Mouse (Mus musculus) intestine, postnatal 0 days (tissue): ENCODE results near the gene Orai1. TPM values are rescaled to one million over a fixed set of nuclear protein-coding genes. Genes with fewer than 3 reads are reported as not detected.
A peak's percentile ranks its signal among the peaks of the same experiment; 100 is the strongest.

Experiments used
- ATAC-seq: fragments of 200-750 bp; cut with Nextera tagmentation; 2 replicates; pipeline ENCODE4 v1.8.0; 2017; ENCODE audit warnings: mild to moderate bottlenecking, moderate TSS enrichment, moderate library complexity
- H3K27ac ChIP-seq: fragments of 300-500 bp; sonication (generic); 2 replicates; pipeline ENCODE4 v1.5.1; 2014; ENCODE audit warnings: mild to moderate bottlenecking, low read depth, low read length, moderate library complexity
- H3K27me3 ChIP-seq: fragments of 300-500 bp; sonication (generic); replicated peaks from 2 replicates; pipeline ENCODE4 v1.6.1; 2014; ENCODE audit warnings: low read length, mixed read lengths; ENCODE audit not compliant: control insufficient read depth, insufficient read depth
- H3K36me3 ChIP-seq: fragments of 300-500 bp; sonication (generic); 2 replicates; pipeline ENCODE4 v1.6.1; 2014; ENCODE audit warnings: mild to moderate bottlenecking, moderate library complexity; ENCODE audit not compliant: control insufficient read depth, insufficient read depth
- H3K4me1 ChIP-seq: fragments of 300-500 bp; sonication (generic); replicated peaks from 2 replicates; pipeline ENCODE4 v1.6.1; 2014; ENCODE audit warnings: antibody characterized with exemption, low read length, mixed read lengths; ENCODE audit not compliant: control insufficient read depth, insufficient read depth
- H3K4me2 ChIP-seq: fragments of 300-500 bp; sonication (generic); replicated peaks from 2 replicates; pipeline ENCODE4 v1.6.1; 2014; ENCODE audit warnings: low read depth, mild to moderate bottlenecking, moderate library complexity
- H3K4me3 ChIP-seq: fragments of 300-500 bp; sonication (generic); 2 replicates; pipeline ENCODE4 v1.5.1; 2014; ENCODE audit warnings: low read depth, low read length
- H3K9ac ChIP-seq: fragments of 300-500 bp; sonication (generic); 2 replicates; pipeline ENCODE4 v1.6.1; 2014; ENCODE audit warnings: mild to moderate bottlenecking, low read depth, low read length
- H3K9me3 ChIP-seq: fragments of 300-500 bp; sonication (generic); 2 replicates; pipeline ENCODE4 v1.6.1; 2016; ENCODE audit warnings: mixed run types; ENCODE audit not compliant: control insufficient read depth
- CTCF ChIP-seq: sonication (generic); IDR thresholded peaks from 2 replicates; pipeline ENCODE4 v1.5.1; 2016; ENCODE audit warnings: low read depth, mild to moderate bottlenecking, control low read depth, antibody characterized with exemption, moderate library complexity
- WGBS: fragments of 180-500 bp; shearing (Covaris S2); extraction: QIAGEN DNeasy Blood & Tissue Kit; methylation state at CpG from one replicate; pipeline ENCODE4 v1.1.7; 2014; 5-methylcytosine and 5-hydroxymethylcytosine counted together
- polyA plus RNA-seq: library from polyadenylated mRNA; unstranded; fragments of >200 nt; fragmentation: Nextera tagmentation; extraction: Ambion mirVana; gene quantifications from 2 replicates; pipeline ENCODE4 v1.2.1, GENCODE M21; 2015

Orai1 gene
- polyA plus RNA-seq, 1 experiment from 2014 or later: 36.8 TPM

DNA sequence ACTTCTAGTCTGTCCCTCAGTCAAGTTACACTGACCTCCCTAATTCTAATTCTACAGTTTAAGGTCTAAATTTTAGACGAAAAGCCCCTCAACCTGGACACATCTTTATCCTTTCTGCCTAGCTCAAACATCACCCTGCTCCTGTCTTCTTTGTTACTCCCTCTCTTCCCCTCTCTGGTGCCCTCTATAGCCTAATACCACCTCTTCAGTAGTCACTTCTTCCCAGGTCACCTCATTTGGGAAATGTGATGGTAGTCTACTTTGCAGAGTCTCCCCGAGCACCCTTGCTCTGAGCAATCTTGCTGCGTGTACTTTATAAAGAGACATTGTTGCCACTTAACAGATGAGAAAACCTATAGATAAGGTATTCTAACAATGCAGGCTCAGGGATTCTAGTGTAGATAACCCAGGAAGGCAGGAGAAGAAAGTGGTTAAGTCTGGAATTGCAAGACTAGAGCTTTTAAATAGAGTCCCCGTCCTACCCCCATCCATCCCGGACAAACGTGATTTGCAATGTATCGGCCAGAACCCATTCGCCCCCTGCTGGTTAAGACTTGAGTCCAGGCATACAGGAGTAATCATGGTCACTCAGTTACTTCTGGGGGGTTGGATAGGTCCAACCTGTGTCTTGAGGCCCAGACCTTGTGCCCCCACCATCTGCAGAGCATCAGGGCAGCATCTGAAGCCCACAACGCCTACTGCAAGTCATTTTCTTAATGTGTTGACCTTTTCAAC, 30.9 kb downstream of the Orai1 start:
- WGBS: 21% methylated on average over 9 of the region's 9 CpGs
- Histone ChIP-seq H3K27me3 (no peaks in the 10 kb centered on the region), H3K4me2 (no peak overlapping the region), H3K9ac (no peak overlapping the region), H3K27ac (no peak overlapping the region), H3K36me3 (no peaks in the 10 kb centered on the region), H3K4me3 (no peak overlapping the region), H3K4me1 (no peaks in the 10 kb centered on the region), H3K9me3 (no peaks in the 10 kb centered on the region)
- 0 out of 2 replicates have a peak, but pooled peaks have one; percentile 50 for ATAC-seq
- TF ChIP-seq CTCF: peak; percentile 87

DNA sequence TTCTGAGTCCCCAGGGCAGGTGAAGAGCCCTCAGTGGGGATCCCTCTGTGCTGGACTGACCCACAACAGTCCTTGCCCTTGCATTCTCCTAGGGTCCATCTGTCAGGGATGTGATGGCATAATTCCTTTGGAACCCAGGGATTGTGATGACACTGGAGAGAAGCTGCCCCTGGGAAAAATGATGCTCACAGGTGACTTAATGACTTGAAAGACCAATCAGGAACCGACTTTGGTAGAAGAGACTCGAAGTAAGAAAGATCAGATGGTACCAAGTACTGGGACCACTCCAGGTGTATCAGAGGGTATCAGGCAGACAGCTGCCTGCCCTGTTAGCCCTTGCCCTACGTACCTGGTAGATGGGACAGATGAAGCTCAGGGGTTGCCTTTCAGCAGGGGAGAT, 32.0 kb downstream of the Orai1 start, which contains the start of gene Morn3:
Gene Morn3 (minus strand): TSS at position 101 of the 400 bp plus-strand sequence.
- TF ChIP-seq CTCF: no peak
- ATAC-seq: no peak

DNA sequence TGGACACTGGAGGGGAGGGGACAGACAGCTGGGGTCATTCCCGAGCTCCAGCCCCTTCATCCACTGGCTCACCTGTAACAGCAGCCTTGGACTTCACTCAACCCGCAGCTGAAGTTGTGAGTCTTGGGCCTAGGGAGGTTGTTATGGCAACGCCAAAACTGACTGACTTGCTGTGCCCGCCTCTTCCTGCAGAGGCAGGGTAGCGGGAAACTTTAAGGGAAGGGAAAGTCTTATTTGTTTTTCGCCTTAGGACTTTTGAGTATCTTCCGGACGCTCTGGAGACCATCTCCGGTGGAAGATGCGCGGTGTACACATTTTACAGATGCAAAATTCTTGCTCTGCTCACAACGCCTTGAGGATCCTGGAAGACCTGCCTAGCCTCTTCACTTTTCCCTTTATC, 34.4 kb downstream of the Orai1 start:
- ATAC-seq: no peak
- Histone ChIP-seq H3K4me3 (no peak overlapping the region), H3K27ac (no peak overlapping the region), H3K27me3 (no peaks in the 10 kb centered on the region), H3K9ac (no peak overlapping the region), H3K36me3 (no peaks in the 10 kb centered on the region), H3K4me1 (no peaks in the 10 kb centered on the region), H3K4me2 (peak overlapping the region; percentile 30; the same call in 1 of the 2 replicates), H3K9me3 (no peaks in the 10 kb centered on the region)
- WGBS: 3% methylated on average over 12 of the region's 12 CpGs
- peak; percentile 45 for TF ChIP-seq CTCF

More for the DNA sequence above, 32.0 kb downstream of the Orai1 start, which contains the start of gene Morn3:
- no peak within 1 kb of the TSS for H3K4me2 ChIP-seq
- H3K9ac ChIP-seq: no peak within 1 kb of the TSS
- H3K36me3 ChIP-seq: no peaks in the 10 kb centered on the region
- no peaks in the 10 kb centered on the region for H3K27me3 ChIP-seq
- H3K27ac ChIP-seq: no peak within 1 kb of the TSS
- 84% methylated on average over 3 of the region's 3 CpGs for WGBS
- H3K4me3 ChIP-seq: no peak within 1 kb of the TSS
- H3K4me1 ChIP-seq: no peaks in the 10 kb centered on the region
- no peaks in the 10 kb centered on the region for H3K9me3 ChIP-seq

DNA sequence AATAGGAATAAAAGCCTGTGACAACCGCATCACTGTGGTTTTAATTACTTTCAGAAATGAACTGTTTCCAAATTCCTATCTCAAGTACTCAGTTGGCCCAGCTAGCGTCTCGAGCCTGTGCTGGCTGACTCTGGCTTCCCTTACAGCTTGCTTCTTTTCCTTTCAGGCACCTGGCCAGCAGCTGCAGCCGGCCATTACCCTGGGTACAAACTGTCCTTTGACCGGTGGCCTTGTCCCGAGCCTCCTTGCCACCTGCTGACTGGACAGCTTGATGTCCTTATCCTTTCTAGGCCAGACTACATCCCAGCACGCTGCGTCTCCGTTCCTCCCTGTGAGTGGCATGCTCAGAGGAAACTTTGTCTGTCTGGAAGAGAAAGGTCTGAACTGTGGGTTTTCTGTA, 36.0 kb downstream of the Orai1 start:
- Histone ChIP-seq H3K4me3 (no peak overlapping the region), H3K4me1 (no peaks in the 10 kb centered on the region), H3K4me2 (no peak overlapping the region), H3K36me3 (no peaks in the 10 kb centered on the region), H3K27me3 (no peaks in the 10 kb centered on the region), H3K27ac (no peak overlapping the region), H3K9ac (no peak overlapping the region), H3K9me3 (no peaks in the 10 kb centered on the region)
- 74% methylated on average over 9 of the region's 9 CpGs for WGBS
- ATAC-seq: no peak
- TF ChIP-seq CTCF: no peak

DNA sequence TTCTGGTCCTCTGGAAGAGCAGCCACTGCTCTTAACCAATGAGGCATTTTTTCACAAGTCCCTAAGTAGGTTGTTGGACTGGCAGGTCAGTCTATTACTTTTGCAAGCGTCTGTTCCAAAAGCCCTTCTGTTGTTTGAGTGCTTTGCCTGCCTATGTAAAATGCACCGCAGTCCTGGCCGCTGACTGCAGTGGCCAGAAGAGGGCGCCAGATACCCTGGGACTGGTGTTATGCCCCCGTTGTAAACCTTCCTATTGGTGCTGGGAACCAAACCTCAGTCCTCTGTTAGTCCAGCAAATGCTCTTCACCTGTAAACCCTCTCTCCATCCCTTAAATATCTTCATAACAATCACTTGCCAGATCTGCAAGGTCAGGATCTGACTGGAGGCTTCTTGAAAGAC, 36.9 kb downstream of the Orai1 start:
- Histone ChIP-seq H3K4me3 (no peak overlapping the region), H3K9ac (no peak overlapping the region), H3K36me3 (no peaks in the 10 kb centered on the region), H3K4me1 (no peaks in the 10 kb centered on the region), H3K4me2 (no peak overlapping the region), H3K27me3 (no peaks in the 10 kb centered on the region), H3K27ac (no peak overlapping the region), H3K9me3 (no peaks in the 10 kb centered on the region)
- 83% methylated on average over 5 of the region's 5 CpGs for WGBS
- no peak for ATAC-seq
- TF ChIP-seq CTCF: peak; percentile 43; the same call in 1 of the 2 replicates

DNA sequence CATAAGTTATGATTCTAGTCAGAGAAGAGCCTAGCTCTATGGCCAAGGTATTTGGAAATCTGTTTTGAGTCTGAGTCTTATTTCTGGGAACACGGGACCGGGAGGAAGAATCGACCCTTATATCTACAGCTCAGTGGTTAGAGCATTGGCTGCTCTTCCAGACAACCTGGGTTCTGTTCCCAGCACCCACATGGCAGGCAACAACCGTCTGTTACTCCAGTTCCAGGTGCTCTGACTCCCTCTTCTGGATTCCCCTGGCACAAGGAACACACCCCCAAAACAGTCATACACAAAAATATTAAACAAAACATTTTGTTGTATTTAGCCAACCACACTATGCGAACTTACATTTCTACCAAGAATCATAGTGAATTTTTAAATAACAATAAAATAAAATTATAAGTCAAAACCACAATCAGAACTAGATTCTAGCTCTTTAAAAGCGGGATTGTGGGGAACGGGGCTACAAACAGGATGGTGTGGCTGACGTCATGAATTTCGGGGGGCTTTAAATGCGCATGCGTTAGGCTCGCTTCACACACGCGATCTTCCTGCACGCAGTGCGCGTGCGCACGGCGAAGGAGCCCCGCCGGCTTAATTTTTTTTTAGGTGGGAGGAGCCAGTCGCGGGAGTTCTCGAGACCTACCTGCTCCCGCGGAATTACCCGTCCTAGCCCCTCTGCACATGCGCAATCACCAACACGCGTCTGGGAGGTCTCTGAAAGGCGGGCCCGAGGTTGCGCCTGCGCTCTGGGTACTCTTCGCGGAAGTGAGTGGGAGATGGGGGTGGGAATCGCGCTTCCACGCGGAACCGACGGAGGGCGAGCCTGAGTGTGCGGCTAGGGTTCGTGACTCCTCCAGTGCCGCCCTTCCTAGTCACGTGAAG, 42.7 kb downstream of the Orai1 start:
- Histone ChIP-seq H3K4me1 (no peaks in the 10 kb centered on the region), H3K4me2 (peak overlapping the region; percentile 57), H3K27ac (peak overlapping the region; percentile 50; the same call in 1 of the 2 replicates), H3K36me3 (no peaks in the 10 kb centered on the region), H3K9ac (peak overlapping the region; percentile 50; the same call in 1 of the 2 replicates), H3K27me3 (no peaks in the 10 kb centered on the region), H3K9me3 (no peaks in the 10 kb centered on the region), H3K4me3 (peak overlapping the region; percentile 36)
- TF ChIP-seq CTCF: peak; percentile 72
- ATAC-seq: peak; percentile 95
- WGBS: 8% methylated on average over 48 of the region's 48 CpGs
